Mouse (Mus musculus): Measurements from ENCODE around the gene Fxyd2.

The Fxyd2 gene

GRCm38 (mm10) chr9:45395218-45395617 is 4.3 kb upstream of the Fxyd2 start:
- no peak for DNase-seq

GRCm38 (mm10) chr9:45395796-45396195 is 3.7 kb upstream of the Fxyd2 start:
- DNase-seq: no peak

GRCm38 (mm10) chr9:45398336-45398735 is 1.1 kb upstream of the Fxyd2 start:
- no peak for DNase-seq

- peak; percentile 33 for DNase-seq
Observed at GRCm38 (mm10) chr9:45401851-45402250, 2.4 kb downstream of the Fxyd2 start.

GRCm38 (mm10) chr9:45402957-45403356 is 3.5 kb downstream of the Fxyd2 start:
- no peak for DNase-seq

- DNase-seq: no peak
Observed at GRCm38 (mm10) chr9:45405694-45406093, 6.2 kb downstream of the Fxyd2 start.

- DNase-seq: no peak
Observed at GRCm38 (mm10) chr9:45406808-45407207, 7.3 kb downstream of the Fxyd2 start.

- peak; percentile 87 for DNase-seq
Observed at GRCm38 (mm10) chr9:45407706-45408675, 8.5 kb downstream of the Fxyd2 start.

GRCm38 (mm10) chr9:45410193-45410592 is 10.7 kb downstream of the Fxyd2 start:
- DNase-seq: no peak

GRCm38 (mm10) chr9:45410614-45411013 is 11.1 kb downstream of the Fxyd2 start:
- no peak for DNase-seq

- DNase-seq: no peak
Observed at GRCm38 (mm10) chr9:45411111-45411510, 11.6 kb downstream of the Fxyd2 start.

GRCm38 (mm10) chr9:45411803-45412202 is 12.3 kb downstream of the Fxyd2 start:
- DNase-seq: peak; percentile 78

- peak; percentile 91 for DNase-seq
Observed at GRCm38 (mm10) chr9:45412287-45412686, 12.8 kb downstream of the Fxyd2 start.

GRCm38 (mm10) chr9:45412700-45413477 is 13.4 kb downstream of the Fxyd2 start:
- no peak for DNase-seq

- DNase-seq: peak; percentile 70
Observed at GRCm38 (mm10) chr9:45413478-45414140, 14.1 kb downstream of the Fxyd2 start.

- DNase-seq: peak; percentile 64
Observed at GRCm38 (mm10) chr9:45415912-45416311, 16.4 kb downstream of the Fxyd2 start.

- DNase-seq: peak; percentile 64
Observed at GRCm38 (mm10) chr9:45417245-45417644, 17.8 kb downstream of the Fxyd2 start.

GRCm38 (mm10) chr9:45418252-45418651 is 18.8 kb downstream of the Fxyd2 start:
- DNase-seq: no peak

GRCm38 (mm10) chr9:45421209-45421608 is 21.7 kb downstream of the Fxyd2 start:
- DNase-seq: peak; percentile 36

- DNase-seq: no peak
Observed at GRCm38 (mm10) chr9:45422761-45423298, 23.4 kb downstream of the Fxyd2 start.

GRCm38 (mm10) chr9:45426456-45426855 is 27.0 kb downstream of the Fxyd2 start, which contains the start of gene Dscaml1:
Gene Dscaml1, plus strand, starts transcription at chr9:45426628.
- no peak for DNase-seq

- no peak for DNase-seq
Observed at GRCm38 (mm10) chr9:45429392-45429791, 29.9 kb downstream of the Fxyd2 start.

All from retina, postnatal 1 day (tissue).